Mouse (Mus musculus): ENCODE measurements around the gene Syngr4.

Gene Syngr4

DNA sequence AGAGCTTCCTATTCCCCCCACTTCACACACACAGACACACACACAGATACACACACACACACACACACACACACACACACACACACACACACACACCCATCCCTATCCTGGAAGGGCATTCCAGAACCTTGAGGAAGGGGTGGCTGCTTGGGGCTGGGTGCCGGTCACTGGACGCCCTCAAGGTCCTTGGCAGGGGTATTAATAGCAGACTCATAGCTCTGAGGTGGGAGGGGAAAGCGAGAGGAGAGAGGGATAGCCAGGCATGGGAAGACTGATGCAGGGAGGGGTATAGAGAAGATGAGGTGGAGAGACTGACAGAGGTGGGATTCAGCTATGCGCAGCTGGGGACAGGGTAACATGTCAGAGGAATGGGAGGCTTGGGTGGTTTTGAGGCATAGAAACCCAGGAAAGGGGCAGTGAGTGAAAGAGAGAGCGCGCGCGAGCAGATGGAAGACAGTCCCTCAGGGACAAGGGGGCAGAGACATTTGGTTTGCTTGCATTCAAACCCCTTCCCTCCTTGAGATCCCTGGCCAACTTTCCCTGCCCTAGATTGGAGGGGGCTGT, 27.3 kb downstream of the Syngr4 start:
- DNase-seq (ENCODE audit: low read depth, low spot score), result no peak

DNA sequence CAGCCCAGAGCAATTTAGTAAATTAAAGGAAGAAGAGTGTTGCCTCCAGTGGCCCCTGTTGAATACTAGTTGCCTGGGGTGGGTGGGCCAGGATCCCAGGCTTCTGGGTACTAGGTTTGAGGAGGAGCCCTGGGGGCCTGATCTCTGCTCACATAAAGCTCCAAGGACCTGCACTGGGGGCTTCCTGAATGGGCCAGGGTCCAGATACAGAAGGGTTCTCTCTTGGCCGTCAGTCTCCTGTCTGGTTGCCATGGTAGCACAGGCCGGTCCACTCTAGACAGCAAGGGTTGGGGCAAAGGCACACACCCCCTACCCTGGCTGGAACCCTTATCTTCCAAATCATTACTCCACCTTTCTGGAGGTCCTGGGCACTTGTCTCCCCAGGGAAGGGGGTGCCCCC, 28.6 kb downstream of the Syngr4 start:
- no peak for DNase-seq (ENCODE audit: low read depth, low spot score)

DNA sequence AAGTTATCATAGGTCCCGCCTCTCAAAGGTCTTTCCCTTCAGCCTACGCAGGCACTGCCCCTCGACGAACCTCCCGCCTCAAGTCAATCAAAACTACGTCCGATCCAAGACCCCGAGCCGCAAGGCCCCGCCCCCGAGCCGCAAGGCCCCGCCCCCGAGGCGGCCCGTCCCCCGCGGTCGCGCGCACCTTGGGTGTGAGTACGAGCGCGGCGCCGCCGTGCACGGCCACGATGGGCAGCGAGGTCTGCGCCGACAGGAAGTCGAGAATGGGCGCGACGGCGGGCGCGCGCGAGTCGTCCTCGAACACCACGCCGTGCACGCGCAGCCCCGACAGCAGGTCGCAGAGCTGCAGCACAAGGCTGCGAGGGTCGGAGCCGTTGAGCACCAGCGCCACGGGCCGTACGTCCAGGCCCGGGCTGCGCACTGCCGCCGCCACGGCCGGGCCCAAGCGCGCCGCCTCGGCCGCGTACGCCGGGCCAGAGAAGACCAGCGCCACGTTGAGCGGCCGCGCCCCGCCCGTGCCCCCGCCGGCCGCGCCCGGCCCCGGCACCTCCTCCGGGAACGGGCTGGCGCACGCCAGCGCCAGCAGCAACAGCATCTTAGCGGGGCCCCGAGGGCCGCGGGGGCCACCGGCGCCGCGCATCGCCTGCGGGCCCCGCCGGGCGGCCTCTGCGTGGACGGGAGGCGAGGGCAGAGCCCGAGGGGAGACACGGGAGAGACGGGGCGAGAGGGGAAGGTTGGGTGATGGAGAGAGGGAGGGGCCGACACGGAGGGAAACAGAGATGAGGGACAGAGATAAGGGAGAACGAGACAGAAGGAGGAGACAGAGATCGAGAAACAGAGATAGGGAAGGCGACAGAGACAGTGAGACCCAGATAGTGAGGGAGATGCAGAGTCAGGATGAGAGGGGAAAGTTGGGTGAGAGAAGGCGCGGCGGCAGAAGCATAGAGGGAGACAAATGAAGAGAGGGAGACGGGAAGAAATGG, 30.3 kb downstream of the Syngr4 start:
- peak; percentile 96 for DNase-seq (ENCODE audit: low read depth, low spot score)

DNA sequence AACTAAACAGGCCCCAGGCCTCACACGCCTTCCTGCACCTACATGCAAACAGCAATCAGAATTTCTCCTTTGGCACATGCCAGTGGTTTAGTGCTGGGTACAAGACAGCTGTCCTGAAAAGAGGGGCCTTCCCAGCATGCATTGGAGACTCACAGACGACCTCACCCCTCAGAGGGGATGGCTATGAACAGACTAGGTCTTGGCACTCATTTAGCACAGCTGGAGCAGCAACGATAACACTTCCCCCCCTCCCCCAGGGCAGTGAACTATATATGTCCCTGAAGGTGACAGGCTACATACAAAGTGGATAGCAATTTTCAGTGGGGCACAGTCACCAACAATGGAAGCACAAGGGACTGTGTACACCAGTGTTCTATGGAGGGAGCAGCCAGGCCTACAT, 32.1 kb downstream of the Syngr4 start:
- DNase-seq (ENCODE audit: low read depth, low spot score), result no peak

DNA sequence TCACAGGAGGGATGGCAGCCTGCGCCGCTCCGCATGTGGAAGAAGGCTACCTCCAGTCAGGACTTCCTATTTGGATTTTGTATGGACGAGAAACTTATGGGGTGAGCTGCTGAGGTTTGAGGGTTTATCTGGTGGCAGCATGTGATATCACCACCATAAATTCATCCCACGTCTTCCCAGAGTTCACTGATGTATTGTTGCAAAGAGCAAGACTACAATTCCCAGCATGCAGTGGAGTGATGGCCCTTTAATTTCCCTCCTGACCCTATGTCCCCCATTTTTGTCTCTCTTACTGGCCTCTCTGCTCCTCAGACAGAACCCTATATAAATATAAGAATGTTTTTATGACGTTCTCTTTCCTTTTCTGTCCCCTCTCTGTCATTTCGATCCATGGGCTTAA, 33.7 kb downstream of the Syngr4 start:
- DNase-seq (ENCODE audit: low read depth, low spot score), result no peak

DNA sequence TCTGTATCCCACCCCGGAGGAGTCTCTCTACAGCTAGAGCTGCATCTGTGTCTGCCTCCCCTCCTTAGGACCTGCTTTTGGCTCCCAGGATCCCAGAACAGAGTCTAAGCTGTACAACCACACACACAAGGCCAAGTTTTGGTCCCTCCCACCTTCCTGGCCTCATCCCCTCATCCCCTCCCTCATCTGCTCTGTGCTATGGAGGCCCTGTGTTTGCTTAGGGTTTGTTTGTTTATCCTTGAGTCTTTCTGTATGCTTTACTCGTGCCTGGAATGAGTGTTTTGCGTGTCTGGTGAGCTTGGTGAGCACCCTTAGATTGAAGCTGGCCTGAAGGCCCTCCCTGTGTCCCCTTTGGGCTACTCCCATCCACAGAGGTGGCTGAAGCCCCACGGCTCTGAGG, 37.5 kb downstream of the Syngr4 start:
- DNase-seq (ENCODE audit: low read depth, low spot score), result no peak

DNA sequence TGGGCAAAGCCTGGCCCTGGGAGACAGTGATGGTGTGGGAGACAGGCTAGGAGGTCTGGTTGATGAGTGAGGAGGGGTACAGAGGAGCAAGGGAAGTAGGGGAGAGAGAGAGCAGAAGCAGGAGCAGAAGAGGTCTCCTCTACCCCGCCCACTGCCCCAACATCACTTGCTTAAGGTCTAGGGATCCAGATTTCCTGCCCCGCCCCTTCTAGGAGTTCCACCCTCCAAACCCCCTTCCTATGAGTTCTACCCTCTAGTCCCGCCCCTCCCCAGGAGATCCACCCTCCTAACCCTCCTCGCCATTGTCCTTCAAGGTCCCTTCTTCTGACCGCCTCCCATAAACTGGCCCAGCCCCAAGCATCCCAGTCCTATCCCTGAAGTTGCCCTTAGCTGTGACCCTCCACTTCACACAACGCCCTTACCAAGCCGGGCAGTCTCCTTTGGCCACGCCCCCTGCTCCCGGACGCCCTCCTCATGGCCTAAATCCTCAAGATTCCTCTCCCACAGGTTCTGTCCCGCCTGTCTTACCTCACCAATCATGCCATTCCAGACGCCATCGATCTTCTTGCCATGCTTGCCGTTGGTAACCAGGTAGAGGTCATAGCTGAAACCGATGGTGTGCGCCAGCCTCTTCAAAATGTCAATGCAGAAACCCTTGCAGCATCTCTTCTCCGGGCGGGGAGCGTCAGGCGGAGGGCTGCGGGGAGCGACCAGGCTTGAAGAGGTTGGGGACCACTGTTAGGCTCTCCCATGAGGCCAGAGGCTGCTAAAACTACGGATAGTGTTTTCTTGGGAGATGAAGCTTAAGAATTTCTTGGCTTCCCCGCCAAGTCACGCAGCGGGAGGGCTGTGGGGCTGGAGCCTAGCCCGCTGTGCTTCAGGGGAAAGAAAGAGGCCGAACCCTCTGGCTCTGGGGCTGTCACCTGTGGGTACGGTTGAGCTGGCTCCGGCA, 39.3 kb downstream of the Syngr4 start:
- DNase-seq (ENCODE audit: low read depth, low spot score), result peak; percentile 89

DNA sequence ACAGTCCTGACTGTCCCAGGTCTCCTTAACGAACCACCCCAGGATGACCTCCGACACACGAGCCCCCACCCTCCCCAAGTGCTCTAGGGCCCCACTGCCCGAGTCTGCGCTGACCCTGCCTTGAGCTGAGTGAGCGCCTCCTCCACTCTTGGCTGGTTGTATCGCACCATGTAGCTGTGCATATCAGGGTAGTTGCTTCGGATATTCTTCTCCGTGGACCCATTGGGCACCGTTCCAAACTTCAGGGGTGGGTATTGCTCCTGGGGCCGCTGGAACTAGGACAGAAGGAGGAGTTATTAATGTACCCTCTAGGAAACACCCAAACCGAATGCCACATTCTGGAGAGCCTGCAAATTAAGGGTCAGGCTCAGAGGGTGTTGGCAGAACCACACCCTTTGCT, 43.4 kb downstream of the Syngr4 start:
- no peak for DNase-seq (ENCODE audit: low read depth, low spot score)

DNA sequence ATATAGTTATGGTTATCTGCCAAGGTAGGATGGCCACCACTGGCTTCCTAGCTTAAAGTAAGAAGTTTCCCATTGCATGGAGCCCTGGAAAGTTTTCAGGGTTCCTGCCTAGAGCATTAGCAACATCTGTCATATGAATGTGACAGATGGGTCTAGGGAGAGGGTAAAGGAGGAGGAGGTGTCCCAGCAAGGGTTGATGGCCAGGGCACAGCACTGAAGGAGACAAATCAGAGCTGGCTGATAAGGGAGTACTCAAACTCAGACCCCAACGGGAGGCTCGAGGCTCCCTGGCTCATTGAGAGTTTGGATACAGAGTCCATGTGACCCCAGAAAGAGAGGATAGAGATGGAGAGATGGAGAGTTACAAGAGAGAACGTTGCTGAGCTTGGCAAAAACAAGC, 45.9 kb downstream of the Syngr4 start:
- no peak for DNase-seq (ENCODE audit: low read depth, low spot score)

DNA sequence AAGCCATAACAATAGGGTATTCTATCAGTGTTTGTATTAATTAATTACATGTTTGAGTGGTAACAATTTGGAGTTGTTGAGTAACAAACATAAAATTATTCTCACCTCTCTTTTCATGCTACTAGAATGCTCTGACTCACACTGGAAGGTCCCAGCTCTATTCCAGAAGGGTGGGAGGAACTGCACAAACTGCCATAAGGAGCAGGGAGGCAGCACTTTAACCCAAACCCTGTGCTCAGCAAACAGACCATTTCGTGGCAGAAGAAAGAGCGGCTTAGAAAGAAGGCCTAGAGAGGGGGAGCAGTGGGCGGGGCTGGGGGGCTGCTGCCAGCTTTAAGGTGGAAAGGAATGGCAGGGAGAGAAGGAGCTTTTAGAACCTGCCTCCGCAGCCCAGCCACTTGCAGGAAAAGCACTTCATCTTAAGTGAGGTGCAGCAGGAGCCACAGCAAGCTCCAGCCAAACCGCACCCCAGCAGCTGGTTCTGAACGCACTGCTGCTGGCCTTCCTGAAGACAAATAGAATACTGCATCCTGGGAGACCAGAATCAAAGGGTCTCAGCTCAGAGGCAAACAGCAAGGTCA, 48.0 kb downstream of the Syngr4 start:
- no peak for DNase-seq (ENCODE audit: low read depth, low spot score)

DNA sequence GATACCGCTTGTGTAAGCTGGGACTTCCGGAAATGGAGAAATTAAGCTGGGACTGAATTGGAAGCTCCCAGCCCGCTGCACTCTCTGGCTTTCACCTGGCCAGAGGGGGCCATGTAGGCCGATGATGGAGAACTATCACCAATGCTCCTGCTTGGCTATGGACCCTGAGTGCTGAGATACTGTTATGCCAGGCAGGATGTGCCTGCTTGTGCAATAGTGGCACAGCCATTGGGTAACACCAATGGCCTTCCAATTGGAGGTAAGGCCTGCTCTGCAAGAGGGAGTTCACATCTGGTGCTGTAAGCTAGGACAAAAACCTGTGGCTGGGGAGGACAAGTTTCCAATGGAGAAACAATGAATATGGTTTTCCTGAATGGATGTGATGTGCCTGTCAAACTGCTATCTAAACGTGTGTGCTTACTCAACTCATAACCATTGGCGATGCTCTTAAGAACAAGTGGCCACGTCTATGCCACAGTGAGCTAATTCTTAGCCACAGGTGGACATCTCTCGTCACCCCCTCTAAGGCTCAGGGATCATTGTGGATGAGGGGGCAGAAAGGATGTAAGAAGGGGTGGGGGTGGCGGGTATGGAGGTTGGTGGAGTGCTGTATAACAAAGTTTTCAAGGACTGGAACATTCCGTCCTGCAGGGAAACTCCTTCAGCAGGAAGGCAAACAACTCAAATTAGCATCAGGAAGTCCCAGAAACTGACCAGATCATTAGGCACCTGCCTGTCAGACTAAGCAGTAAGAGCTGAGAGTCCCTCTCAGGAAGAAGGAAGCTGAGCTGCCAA, 53.4 kb downstream of the Syngr4 start:
- DNase-seq (ENCODE audit: low read depth, low spot score), result no peak

Measured in R1 (cell line).